Mouse (Mus musculus): ENCODE measurements at regions not wholly inside any gene's neighbourhood (a gene's known extent, or its start where the extent isn't known, plus 50 kb on each side); places are given as distances from the start of the nearest gene placed in this dataset.
A peak's percentile ranks its signal among the peaks of the same experiment; 100 is the strongest.

DNA sequence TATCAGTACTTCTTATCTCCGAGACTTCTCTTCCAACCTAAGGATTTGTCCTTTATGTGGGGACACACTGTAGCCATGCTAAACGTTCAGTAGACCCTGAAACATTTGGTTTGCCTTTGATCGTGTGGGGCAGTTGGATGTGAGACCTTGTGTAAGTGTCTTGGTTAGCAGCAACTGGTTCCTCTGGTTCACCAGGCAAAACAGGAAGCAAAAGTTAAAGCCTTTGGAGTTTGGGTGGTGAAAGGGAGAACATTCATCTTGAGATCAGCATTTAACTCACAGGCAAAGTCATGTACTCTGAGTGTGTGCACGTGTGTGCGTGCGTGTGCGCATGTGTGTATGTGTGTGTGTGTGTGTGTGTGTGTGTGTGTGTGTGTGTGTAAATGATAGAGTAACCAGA is 130.3 kb upstream of the L3mbtl4 start:
- no peak overlapping the region for H3K27ac ChIP-seq (ENCODE audit: low read depth, low read length)
- no peaks in the 10 kb centered on the region for H3K4me1 ChIP-seq (replicated peaks; ENCODE audit: control insufficient read depth, insufficient read depth, low read length)
- H3K36me3 ChIP-seq (ENCODE audit: control insufficient read depth, insufficient read depth, low read length) = no peaks in the 10 kb centered on the region
- H3K27me3 ChIP-seq (ENCODE audit: control insufficient read depth, insufficient read depth, low read length) = no peaks in the 10 kb centered on the region
- no peaks in the 10 kb centered on the region for H3K9me3 ChIP-seq (ENCODE audit: control insufficient read depth, low read length)
- DNase-seq (ENCODE audit: low spot score) = no peak
- H3K4me2 ChIP-seq (ENCODE audit: low read depth, low read length, severe bottlenecking) = no peak overlapping the region
- no peak overlapping the region for H3K4me3 ChIP-seq (ENCODE audit: low read depth, low read length)
- ATAC-seq (replicated peaks; ENCODE audit: low FRiP score) = no peak
- H3K9ac ChIP-seq (ENCODE audit: low read length) = no peak overlapping the region
- WGBS = 91% methylated on average over 7 of the region's 7 CpGs

DNA sequence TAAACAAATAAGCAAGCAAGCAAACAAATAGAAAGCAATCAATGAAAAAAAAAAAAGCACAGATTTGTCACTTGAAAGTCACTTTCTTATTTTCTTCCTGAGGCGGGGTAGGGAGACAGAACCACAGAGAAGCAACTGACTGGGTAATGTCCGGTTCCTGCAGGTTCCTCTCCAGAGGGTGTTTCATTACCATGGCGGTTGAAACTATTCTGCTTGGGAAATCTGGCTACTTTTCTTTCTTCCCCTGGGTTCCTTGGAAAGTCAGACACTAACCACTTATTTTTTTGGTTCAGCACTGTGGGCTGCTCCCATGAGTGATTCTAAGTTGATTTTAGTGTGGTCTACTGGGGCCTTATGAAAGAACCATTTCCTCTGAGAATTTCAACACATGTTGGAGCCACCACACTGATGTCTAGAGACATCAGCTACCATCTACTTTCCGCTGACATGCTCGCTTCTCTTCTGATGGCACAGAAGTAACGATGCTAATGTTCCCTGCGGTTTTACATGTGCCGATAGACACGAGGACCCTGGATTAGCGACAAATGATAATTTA is 124.3 kb upstream of the L3mbtl4 start:
- no peaks in the 10 kb centered on the region for H3K9me3 ChIP-seq (ENCODE audit: control insufficient read depth, low read length)
- no peak overlapping the region for H3K4me2 ChIP-seq (ENCODE audit: low read depth, low read length, severe bottlenecking)
- H3K9ac ChIP-seq (ENCODE audit: low read length) = no peak overlapping the region
- DNase-seq (ENCODE audit: low spot score) (no peak), ATAC-seq (replicated peaks; ENCODE audit: low FRiP score) (no peak)
- no peaks in the 10 kb centered on the region for H3K27me3 ChIP-seq (ENCODE audit: control insufficient read depth, insufficient read depth, low read length)
- no peak overlapping the region for H3K27ac ChIP-seq (ENCODE audit: low read depth, low read length)
- H3K4me3 ChIP-seq (ENCODE audit: low read depth, low read length) = no peak overlapping the region
- no peaks in the 10 kb centered on the region for H3K4me1 ChIP-seq (replicated peaks; ENCODE audit: control insufficient read depth, insufficient read depth, low read length)
- 94% methylated on average over 10 of the region's 10 CpGs for WGBS
- H3K36me3 ChIP-seq (ENCODE audit: control insufficient read depth, insufficient read depth, low read length) = no peaks in the 10 kb centered on the region

DNA sequence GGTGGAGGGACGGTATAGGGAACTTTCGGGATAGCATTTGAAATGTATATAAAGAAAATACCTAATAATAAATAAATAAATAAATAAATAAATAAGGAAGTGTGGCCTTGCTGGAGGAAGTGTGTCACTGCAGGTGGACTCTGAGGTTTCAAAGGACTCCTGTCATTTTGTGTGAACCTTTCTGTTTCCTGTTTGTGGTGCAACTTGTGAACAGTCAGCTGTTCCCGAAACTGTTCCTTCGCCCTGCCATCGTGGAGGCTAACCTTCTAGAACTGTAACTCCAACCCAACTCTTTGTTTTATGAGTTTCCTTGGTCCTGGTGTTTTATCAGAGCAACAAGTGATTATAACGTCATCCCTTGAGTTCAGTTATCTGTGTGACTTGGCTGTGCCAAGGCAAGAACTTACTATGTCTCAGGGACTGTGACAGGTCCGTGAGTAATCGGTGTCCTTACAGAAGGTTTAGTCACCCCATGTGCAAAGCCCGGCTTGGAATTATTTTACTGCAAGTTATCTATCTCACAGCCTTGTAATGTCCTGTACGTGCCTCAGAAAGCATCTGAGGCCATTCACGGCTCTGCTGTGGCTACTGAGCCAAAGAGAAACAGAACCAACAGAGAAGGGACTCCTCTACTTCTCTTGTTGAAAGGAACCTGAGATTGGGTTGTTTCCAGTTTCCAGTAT is 121.0 kb upstream of the L3mbtl4 start:
- ATAC-seq (replicated peaks; ENCODE audit: low FRiP score) = no peak
- Histone ChIP-seq H3K27ac (ENCODE audit: low read depth, low read length) (no peak overlapping the region), H3K4me2 (ENCODE audit: low read depth, low read length, severe bottlenecking) (no peak overlapping the region), H3K4me1 (replicated peaks; ENCODE audit: control insufficient read depth, insufficient read depth, low read length) (no peaks in the 10 kb centered on the region), H3K9me3 (ENCODE audit: control insufficient read depth, low read length) (no peaks in the 10 kb centered on the region), H3K27me3 (ENCODE audit: control insufficient read depth, insufficient read depth, low read length) (no peaks in the 10 kb centered on the region), H3K4me3 (ENCODE audit: low read depth, low read length) (no peak overlapping the region), H3K36me3 (ENCODE audit: control insufficient read depth, insufficient read depth, low read length) (no peaks in the 10 kb centered on the region), H3K9ac (ENCODE audit: low read length) (no peak overlapping the region)
- WGBS = 92% methylated on average over 11 of the region's 11 CpGs
- DNase-seq (ENCODE audit: low spot score) = no peak

DNA sequence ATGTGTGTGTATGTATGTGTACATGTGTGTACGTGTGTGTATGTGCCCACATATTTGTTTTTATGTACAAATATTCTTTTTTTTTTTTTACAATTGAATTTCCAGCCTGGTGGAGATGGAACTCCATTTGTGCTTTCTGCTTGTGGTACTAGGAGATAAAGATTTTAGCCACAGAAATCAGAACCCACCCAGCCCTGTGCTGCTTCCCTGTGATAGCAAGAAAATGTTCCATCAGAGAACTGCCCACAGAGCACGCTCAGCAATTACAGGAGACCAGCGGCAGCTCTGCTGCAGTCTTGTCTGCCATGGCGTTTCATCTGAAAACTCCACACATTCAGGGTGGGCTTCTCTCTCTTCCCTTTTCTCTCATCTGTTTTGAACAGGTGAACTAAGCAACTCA is 118.7 kb upstream of the L3mbtl4 start:
- Histone ChIP-seq H3K27ac (ENCODE audit: low read depth, low read length) (no peak overlapping the region), H3K4me2 (ENCODE audit: low read depth, low read length, severe bottlenecking) (no peak overlapping the region), H3K9ac (ENCODE audit: low read length) (no peak overlapping the region), H3K27me3 (ENCODE audit: control insufficient read depth, insufficient read depth, low read length) (no peaks in the 10 kb centered on the region), H3K4me3 (ENCODE audit: low read depth, low read length) (no peak overlapping the region), H3K36me3 (ENCODE audit: control insufficient read depth, insufficient read depth, low read length) (no peaks in the 10 kb centered on the region), H3K9me3 (ENCODE audit: control insufficient read depth, low read length) (no peaks in the 10 kb centered on the region), H3K4me1 (replicated peaks; ENCODE audit: control insufficient read depth, insufficient read depth, low read length) (no peaks in the 10 kb centered on the region; the same call in 1 of the 2 replicates)
- 89% methylated on average over 4 of the region's 4 CpGs for WGBS
- ATAC-seq (replicated peaks; ENCODE audit: low FRiP score) (no peak), DNase-seq (ENCODE audit: low spot score) (no peak)

GRCm38 (mm10) chr17:68158172-68158651 is 115.4 kb upstream of the L3mbtl4 start:
- no peak overlapping the region for H3K27ac ChIP-seq (ENCODE audit: low read depth, low read length)

GRCm38 (mm10) chr17:68161107-68161506 is 112.5 kb upstream of the L3mbtl4 start:
- Histone ChIP-seq H3K9ac (ENCODE audit: low read length) (no peak overlapping the region), H3K27me3 (ENCODE audit: control insufficient read depth, insufficient read depth, low read length) (no peaks in the 10 kb centered on the region), H3K9me3 (ENCODE audit: control insufficient read depth, low read length) (no peaks in the 10 kb centered on the region), H3K27ac (ENCODE audit: low read depth, low read length) (no peak overlapping the region), H3K4me1 (replicated peaks; ENCODE audit: control insufficient read depth, insufficient read depth, low read length) (no peaks in the 10 kb centered on the region; the same call in 1 of the 2 replicates), H3K36me3 (ENCODE audit: control insufficient read depth, insufficient read depth, low read length) (no peaks in the 10 kb centered on the region), H3K4me2 (ENCODE audit: low read depth, low read length, severe bottlenecking) (no peak overlapping the region), H3K4me3 (ENCODE audit: low read depth, low read length) (no peak overlapping the region)
- WGBS = 82% methylated on average over 2 of the region's 2 CpGs
- DNase-seq (ENCODE audit: low spot score) = no peak
- no peak for ATAC-seq (replicated peaks; ENCODE audit: low FRiP score)

More at GRCm38 (mm10) chr17:68158172-68158651, 115.4 kb upstream of the L3mbtl4 start:
- ATAC-seq (replicated peaks; ENCODE audit: low FRiP score) = 0 out of 2 replicates have a peak, but pooled peaks have one; percentile 33
- Histone ChIP-seq H3K4me3 (ENCODE audit: low read depth, low read length) (no peak overlapping the region), H3K36me3 (ENCODE audit: control insufficient read depth, insufficient read depth, low read length) (no peaks in the 10 kb centered on the region), H3K4me1 (replicated peaks; ENCODE audit: control insufficient read depth, insufficient read depth, low read length) (no peaks in the 10 kb centered on the region; the same call in 1 of the 2 replicates), H3K9me3 (ENCODE audit: control insufficient read depth, low read length) (no peaks in the 10 kb centered on the region), H3K27me3 (ENCODE audit: control insufficient read depth, insufficient read depth, low read length) (no peaks in the 10 kb centered on the region), H3K4me2 (ENCODE audit: low read depth, low read length, severe bottlenecking) (no peak overlapping the region; the same call in 1 of the 2 replicates), H3K9ac (ENCODE audit: low read length) (peak overlapping the region; percentile 12; the same call in 1 of the 2 replicates)
- WGBS = 20% methylated on average over 13 of the region's 13 CpGs
- DNase-seq (ENCODE audit: low spot score) = peak; percentile 60

DNA sequence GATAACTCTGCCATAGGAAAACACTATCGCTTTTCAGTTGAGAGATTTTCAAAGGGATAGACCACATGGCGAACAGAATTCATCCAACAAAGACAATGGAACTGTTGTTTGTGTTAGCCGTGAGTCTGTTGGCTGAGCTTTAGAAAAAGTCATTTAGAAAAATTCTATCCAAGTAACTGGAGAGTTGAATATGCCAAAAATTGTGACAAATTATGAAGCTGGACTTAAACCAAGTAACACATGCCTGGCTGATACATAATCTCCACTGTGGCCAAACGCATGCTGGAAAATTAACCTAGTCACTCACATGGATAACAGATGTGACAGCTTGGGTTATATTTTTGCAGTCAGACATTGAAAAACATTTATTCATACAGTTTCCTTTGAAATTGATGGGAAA is 110.1 kb upstream of the L3mbtl4 start:
- H3K9ac ChIP-seq (ENCODE audit: low read length) = no peak overlapping the region
- ATAC-seq (replicated peaks; ENCODE audit: low FRiP score) (no peak), DNase-seq (ENCODE audit: low spot score) (no peak)
- H3K27ac ChIP-seq (ENCODE audit: low read depth, low read length) = no peak overlapping the region
- no peaks in the 10 kb centered on the region for H3K4me1 ChIP-seq (replicated peaks; ENCODE audit: control insufficient read depth, insufficient read depth, low read length)
- H3K4me3 ChIP-seq (ENCODE audit: low read depth, low read length) = no peak overlapping the region
- H3K9me3 ChIP-seq (ENCODE audit: control insufficient read depth, low read length) = no peaks in the 10 kb centered on the region
- WGBS = 60% methylated on average over 4 of the region's 4 CpGs
- H3K27me3 ChIP-seq (ENCODE audit: control insufficient read depth, insufficient read depth, low read length) = no peaks in the 10 kb centered on the region
- H3K4me2 ChIP-seq (ENCODE audit: low read depth, low read length, severe bottlenecking) = no peak overlapping the region
- no peaks in the 10 kb centered on the region for H3K36me3 ChIP-seq (ENCODE audit: control insufficient read depth, insufficient read depth, low read length)

DNA sequence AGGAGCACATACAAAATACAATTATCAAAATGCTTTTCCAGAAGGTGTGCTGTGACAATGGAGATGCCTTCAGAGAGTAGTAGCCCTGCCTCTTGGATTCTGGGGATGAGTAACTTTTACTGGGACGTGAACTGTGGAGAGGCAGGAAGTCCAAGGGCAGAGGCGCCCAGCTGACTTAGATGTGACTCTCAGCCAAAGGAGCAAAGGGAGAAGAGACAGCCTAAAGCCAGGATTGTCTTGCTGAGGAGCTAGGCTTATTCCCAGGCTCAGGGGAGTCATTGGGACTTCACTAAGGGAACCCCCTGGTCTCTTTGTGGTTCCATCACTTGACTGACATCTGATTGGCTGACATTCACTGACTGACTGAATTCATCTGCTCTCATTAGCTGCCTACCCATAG is 108.9 kb upstream of the L3mbtl4 start:
- Histone ChIP-seq H3K9ac (ENCODE audit: low read length) (no peak overlapping the region), H3K27me3 (ENCODE audit: control insufficient read depth, insufficient read depth, low read length) (no peaks in the 10 kb centered on the region), H3K4me3 (ENCODE audit: low read depth, low read length) (no peak overlapping the region), H3K36me3 (ENCODE audit: control insufficient read depth, insufficient read depth, low read length) (no peaks in the 10 kb centered on the region), H3K4me1 (replicated peaks; ENCODE audit: control insufficient read depth, insufficient read depth, low read length) (no peaks in the 10 kb centered on the region), H3K9me3 (ENCODE audit: control insufficient read depth, low read length) (no peaks in the 10 kb centered on the region), H3K27ac (ENCODE audit: low read depth, low read length) (no peak overlapping the region), H3K4me2 (ENCODE audit: low read depth, low read length, severe bottlenecking) (no peak overlapping the region)
- 80% methylated on average over 2 of the region's 2 CpGs for WGBS
- DNase-seq (ENCODE audit: low spot score) (no peak), ATAC-seq (replicated peaks; ENCODE audit: low FRiP score) (no peak)

All from forebrain, embryonic 11.5 days (tissue).